Mouse (Mus musculus): ENCODE measurements around the gene Ccdc24.

DNA sequence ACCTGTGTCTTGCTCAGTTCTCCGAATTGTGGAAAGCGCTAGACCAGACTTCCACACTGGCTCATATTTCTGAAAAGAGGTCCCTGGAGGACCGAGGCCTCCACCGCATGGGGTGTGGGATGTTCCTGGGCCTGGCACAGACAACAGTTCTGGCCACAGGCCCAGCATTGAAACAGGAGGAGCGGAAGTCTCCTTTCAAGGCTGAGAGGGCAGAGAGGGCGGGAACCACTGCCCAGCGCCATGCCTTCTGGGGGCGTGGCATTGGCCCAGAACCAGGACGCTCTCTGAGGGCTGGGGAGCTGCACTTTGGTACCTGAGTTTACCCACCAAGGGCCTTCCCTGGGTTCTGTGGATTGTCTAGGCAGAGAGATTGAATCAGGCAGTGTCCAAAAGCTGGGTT is 6.3 kb downstream of the Ccdc24 start:
- TF ChIP-seq POLR2A (IDR thresholded peaks at IDR 0.05; ENCODE audit: borderline replicate concordance, insufficient read depth, low read length) (no peak), CTCF (IDR thresholded peaks at IDR 0.05; ENCODE audit: borderline replicate concordance, insufficient read depth, low read depth, low read length) (no peak)

Data from cerebellum, adult 2 months (tissue).